Mouse (Mus musculus): Measurements from ENCODE around the gene Prkab2.

Prkab2 gene

GRCm38 (mm10) chr3:97657655-97658411, at the start of gene Prkab2:
Gene Prkab2 (plus strand): TSS chr3:97658193.
- DNase-seq (ENCODE audit: inconsistent age in 2 of 2, low spot score in 1 of 2), result peak; percentile 99 to 100

- peak; percentile 48 to 83 for DNase-seq (ENCODE audit: inconsistent age in 2 of 2, low spot score in 1 of 2)
These were observed 48.7 kb upstream of the Prkab2 start for GRCm38 (mm10) chr3:97609201-97609844.

- DNase-seq (ENCODE audit: inconsistent age in 2 of 2, low spot score in 1 of 2), result peak; percentile 94 to 98
These were observed 48.1 kb upstream of the Prkab2 start, which contains the start of gene Chd1l for GRCm38 (mm10) chr3:97609845-97610410. Gene Chd1l (minus strand): TSS chr3:97610203.

- DNase-seq (ENCODE audit: inconsistent age in 2 of 2, low spot score in 1 of 2), result no peak
These were observed 47.0 kb upstream of the Prkab2 start for GRCm38 (mm10) chr3:97611021-97611420.

GRCm38 (mm10) chr3:97615154-97615553, 42.8 kb upstream of the Prkab2 start:
- no peak for DNase-seq (ENCODE audit: inconsistent age in 2 of 2, low spot score in 1 of 2)

- no peak for DNase-seq (ENCODE audit: inconsistent age in 2 of 2, low spot score in 1 of 2)
These were observed 42.1 kb upstream of the Prkab2 start for GRCm38 (mm10) chr3:97615933-97616332.

- no peak for DNase-seq (ENCODE audit: inconsistent age in 2 of 2, low spot score in 1 of 2)
These were observed 40.7 kb upstream of the Prkab2 start for GRCm38 (mm10) chr3:97617091-97617825.

- DNase-seq (ENCODE audit: inconsistent age in 2 of 2, low spot score in 1 of 2), result no peak
These were observed 40.1 kb upstream of the Prkab2 start for GRCm38 (mm10) chr3:97617899-97618298.

GRCm38 (mm10) chr3:97620657-97621056, 37.3 kb upstream of the Prkab2 start:
- DNase-seq (ENCODE audit: inconsistent age in 2 of 2, low spot score in 1 of 2), result no peak

GRCm38 (mm10) chr3:97624611-97625010, 33.4 kb upstream of the Prkab2 start:
- DNase-seq (ENCODE audit: inconsistent age in 2 of 2, low spot score in 1 of 2), result no peak

GRCm38 (mm10) chr3:97627893-97628292, 30.1 kb upstream of the Prkab2 start:
- peak in 1 of 2 experiments; percentile 66 for DNase-seq (ENCODE audit: inconsistent age in 2 of 2, low spot score in 1 of 2)

- DNase-seq (ENCODE audit: inconsistent age in 2 of 2, low spot score in 1 of 2), result peak; percentile 83 to 94
These were observed 29.5 kb upstream of the Prkab2 start, which contains the start of gene Fmo5 for GRCm38 (mm10) chr3:97628391-97629001. Gene Fmo5 (plus strand): TSS chr3:97628804.

GRCm38 (mm10) chr3:97629941-97630340, 28.1 kb upstream of the Prkab2 start:
- no peak for DNase-seq (ENCODE audit: inconsistent age in 2 of 2, low spot score in 1 of 2)

GRCm38 (mm10) chr3:97630746-97631145, 27.2 kb upstream of the Prkab2 start:
- no peak for DNase-seq (ENCODE audit: inconsistent age in 2 of 2, low spot score in 1 of 2)

- DNase-seq (ENCODE audit: inconsistent age in 2 of 2, low spot score in 1 of 2), result no peak
These were observed 26.6 kb upstream of the Prkab2 start for GRCm38 (mm10) chr3:97631258-97631860.

- DNase-seq (ENCODE audit: inconsistent age in 2 of 2, low spot score in 1 of 2), result no peak
These were observed 24.5 kb upstream of the Prkab2 start for GRCm38 (mm10) chr3:97633456-97633855.

- DNase-seq (ENCODE audit: inconsistent age in 2 of 2, low spot score in 1 of 2), result peak in 1 of 2 experiments; percentile 60
These were observed 23.7 kb upstream of the Prkab2 start for GRCm38 (mm10) chr3:97634288-97634761.

- no peak for DNase-seq (ENCODE audit: inconsistent age in 2 of 2, low spot score in 1 of 2)
These were observed 16.6 kb upstream of the Prkab2 start for GRCm38 (mm10) chr3:97641396-97641795.

- no peak for DNase-seq (ENCODE audit: inconsistent age in 2 of 2, low spot score in 1 of 2)
These were observed 16.0 kb upstream of the Prkab2 start for GRCm38 (mm10) chr3:97642001-97642400.

GRCm38 (mm10) chr3:97648518-97648917, 9.5 kb upstream of the Prkab2 start:
- DNase-seq (ENCODE audit: inconsistent age in 2 of 2, low spot score in 1 of 2), result peak in 1 of 2 experiments; percentile 38
